Mouse (Mus musculus) heart, postnatal 0 days (tissue): ENCODE data around the gene Kctd18.

Experiments used
- CTCF ChIP-seq: IDR thresholded peaks from 2 replicates; pipeline ENCODE4 v1.5.1; 2016; ENCODE audit warnings: antibody characterized with exemption, control low read depth, low read depth
- EP300 ChIP-seq: IDR thresholded peaks from 2 replicates; pipeline ENCODE4 v1.6.1; 2016; ENCODE audit warnings: antibody characterized with exemption, low read depth

DNA sequence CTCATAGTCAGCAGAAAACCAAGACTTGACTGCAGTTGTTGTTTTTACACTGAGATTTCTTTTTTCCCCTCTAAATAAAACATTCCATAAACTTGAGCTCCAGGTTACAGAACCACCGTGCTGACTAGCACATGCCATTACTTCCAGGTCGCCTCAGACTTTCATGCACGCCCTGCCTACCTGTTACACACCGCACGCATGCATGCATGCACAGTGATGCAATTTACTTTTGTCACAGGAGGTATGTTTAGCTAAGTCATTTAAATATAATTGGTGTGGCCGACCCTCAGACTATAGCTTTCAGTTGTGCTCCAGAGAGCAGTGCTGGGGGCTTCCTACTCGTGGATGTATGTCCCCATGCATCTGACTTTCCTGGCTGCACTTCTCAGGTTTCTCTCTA is 77.7 kb downstream of the Kctd18 start:
- TF ChIP-seq EP300 (no peak), CTCF (no peak)
